Mouse (Mus musculus): ENCODE measurements around the gene Lrig2.
A peak's percentile ranks its signal among the peaks of the same experiment; 100 is the strongest.

The Lrig2 gene

DNA sequence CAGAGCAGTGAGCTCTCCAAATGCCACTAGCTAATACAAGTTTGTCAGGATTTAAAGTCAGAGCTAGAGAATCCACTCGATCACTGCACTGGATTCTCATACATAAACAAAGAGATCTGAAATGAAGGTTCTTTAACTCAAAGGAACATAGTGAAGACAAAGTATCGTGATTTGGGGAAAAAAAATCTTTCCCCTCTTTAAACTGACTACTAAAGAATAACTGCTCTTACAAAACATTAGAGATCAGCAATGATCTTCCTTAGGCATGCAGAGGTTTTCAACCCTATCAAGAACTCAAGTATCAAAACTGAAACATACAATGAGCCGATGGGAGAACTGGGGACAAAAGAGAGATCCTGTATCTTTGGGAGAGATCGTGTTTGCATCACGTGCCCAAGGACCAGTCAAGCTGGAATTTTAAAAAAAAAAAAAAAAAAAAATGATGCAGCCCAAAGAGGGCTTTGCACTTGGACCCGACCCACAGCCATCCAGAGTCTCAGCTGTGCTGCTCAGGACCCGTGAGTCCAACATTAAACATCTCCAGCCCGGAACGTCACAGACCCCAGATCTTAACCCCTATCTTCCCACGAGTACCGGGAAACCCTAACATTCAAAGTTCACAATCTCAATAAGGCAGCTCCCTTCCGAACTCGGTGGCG is 818 bp downstream of the Lrig2 start:
- DNase-seq (ENCODE audit: low spot score) = no peak

DNA sequence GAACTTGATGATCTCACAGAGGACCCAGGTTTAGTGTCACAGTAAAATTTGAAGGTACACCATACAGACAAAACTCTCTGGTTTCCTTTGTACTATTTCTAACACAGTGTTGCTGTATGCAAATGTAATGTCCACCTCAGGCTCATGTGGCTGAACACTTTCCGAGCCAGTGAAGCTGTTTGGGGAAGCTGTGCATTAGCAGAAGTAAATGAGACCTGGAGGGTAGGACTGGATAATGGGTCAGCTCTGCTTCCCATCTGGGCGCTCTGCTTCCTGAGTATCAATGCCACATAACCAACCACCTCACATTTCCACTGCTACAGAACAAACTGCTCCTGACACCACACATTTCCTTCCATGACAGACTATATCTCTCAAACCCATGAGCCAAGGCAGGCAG is 10.1 kb downstream of the Lrig2 start:
- DNase-seq (ENCODE audit: low spot score) = no peak

DNA sequence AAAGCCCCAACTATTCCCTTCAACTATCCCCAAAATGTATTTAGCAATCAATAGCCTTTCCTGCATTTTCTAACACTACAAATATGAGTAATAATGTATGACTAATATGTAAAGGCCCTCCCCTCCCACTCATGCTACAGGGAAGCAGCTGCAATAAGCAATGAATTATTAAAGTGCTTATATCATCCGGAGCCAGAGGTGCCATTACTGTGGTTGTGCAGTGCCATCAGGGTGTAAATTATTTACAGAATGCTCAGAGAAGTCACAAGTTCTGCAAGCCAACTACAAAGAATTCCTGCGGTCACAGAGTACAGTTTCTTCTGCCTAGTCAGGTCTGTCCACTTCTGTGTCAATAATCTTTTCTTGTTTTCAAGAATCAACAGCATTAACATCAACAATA is 10.8 kb downstream of the Lrig2 start:
- DNase-seq (ENCODE audit: low spot score) = no peak

DNA sequence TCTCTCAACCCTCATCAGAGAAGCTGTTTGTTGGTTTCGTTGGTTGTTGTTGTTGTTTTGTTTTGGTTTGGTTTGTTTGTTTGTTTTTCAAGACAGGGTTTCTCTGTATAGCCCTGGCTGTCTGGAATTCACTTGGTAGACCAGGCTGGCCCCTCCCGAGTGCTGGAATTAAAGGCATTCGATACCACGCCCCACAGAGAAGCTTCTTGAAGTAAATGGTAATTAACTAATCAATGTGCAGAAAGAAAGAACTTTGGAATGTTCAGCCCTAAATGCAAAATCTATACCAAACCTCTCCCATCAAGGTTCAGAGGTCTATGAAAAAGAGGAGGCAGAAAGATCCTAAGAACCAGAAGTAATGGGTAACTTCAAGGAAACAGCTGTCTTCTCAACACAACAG is 15.5 kb downstream of the Lrig2 start:
- DNase-seq (ENCODE audit: low spot score) = no peak

DNA sequence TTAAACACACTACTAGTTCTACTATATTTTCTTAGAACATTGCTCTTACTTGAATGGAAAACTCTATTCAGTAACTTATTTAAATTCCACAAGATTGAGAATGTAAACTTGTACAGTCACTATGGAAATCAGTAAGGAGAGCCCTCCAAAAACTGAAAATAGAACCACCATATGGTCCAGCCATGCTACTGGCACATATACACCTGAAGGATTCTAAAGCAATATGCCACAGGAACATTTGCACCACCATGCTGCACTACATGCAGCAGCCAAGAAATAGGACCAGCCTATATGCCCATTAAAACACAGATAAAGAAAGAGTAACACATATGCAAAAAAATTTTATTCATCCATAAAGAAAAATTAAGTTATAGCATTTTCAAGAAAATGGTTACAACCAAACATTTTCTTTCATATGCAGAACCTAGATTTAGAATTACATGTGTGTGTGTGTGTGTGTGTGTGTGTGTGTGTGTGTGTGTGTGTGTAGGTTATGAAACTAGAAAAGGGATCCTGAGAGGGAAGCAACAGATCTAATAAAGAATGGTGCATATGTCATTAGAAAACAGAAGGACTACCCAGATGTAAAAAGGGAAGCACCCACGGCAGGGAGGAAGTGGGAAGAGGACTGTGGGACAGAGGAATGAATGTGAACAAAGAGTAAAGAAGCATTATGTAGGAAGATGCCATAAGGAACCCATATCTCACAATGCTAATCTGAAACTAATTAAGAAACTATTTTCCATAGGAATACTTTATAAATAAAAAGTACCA is 30.6 kb downstream of the Lrig2 start:
- no peak for DNase-seq (ENCODE audit: low spot score)

DNA sequence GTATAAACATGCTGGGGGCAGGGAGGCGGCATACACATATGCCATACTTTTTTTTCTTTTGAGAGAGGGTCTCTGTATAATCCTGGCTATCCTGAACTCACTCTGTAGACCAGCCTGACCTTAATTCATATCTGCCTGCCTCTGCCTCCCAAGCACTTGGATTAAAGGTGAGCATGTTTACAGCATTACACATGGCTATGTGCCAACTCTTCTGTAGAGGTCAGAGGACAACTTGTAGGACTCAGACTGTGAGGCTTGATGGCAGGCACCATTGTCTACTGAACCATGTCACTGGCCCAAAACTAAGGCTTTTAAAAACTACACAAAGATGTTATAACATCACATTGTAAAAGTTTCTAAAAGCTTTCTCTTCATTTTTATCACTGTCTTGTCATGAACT is 33.7 kb downstream of the Lrig2 start:
- no peak for DNase-seq (ENCODE audit: low spot score)

- no peak for DNase-seq (ENCODE audit: low spot score)
Observed at GRCm38 (mm10) chr3:104469421-104469820, 42.3 kb downstream of the Lrig2 start.

GRCm38 (mm10) chr3:104461226-104461625 is 50.5 kb downstream of the Lrig2 start:
- no peak for DNase-seq (ENCODE audit: low spot score)

- DNase-seq (ENCODE audit: low spot score) = no peak
Observed at GRCm38 (mm10) chr3:104458588-104458987, 53.1 kb downstream of the Lrig2 start.

- no peak for DNase-seq (ENCODE audit: low spot score)
Observed at GRCm38 (mm10) chr3:104455506-104456275, 56.0 kb downstream of the Lrig2 start.

DNA sequence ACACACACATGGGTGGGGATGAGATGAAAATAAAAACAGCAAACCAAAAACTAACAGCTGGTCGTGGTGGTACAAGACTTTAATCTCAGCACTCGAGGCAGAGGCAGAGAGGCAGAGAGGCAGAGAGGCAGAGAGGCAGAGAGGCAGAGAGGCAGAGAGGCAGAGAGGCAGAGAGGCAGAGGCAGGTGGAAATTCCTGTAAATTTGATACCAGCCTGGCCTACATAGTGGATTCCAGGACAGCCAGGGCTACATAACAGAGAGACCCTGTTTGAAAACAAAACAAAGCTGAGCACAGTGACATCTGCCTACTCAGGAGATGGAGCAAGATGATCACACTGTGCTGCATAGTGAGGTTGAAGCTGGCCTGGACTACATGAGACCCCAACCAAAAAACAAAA is 64.5 kb downstream of the Lrig2 start:
- no peak for DNase-seq (ENCODE audit: low spot score)

GRCm38 (mm10) chr3:104446689-104447088 is 65.0 kb downstream of the Lrig2 start:
- no peak for DNase-seq (ENCODE audit: low spot score)

DNA sequence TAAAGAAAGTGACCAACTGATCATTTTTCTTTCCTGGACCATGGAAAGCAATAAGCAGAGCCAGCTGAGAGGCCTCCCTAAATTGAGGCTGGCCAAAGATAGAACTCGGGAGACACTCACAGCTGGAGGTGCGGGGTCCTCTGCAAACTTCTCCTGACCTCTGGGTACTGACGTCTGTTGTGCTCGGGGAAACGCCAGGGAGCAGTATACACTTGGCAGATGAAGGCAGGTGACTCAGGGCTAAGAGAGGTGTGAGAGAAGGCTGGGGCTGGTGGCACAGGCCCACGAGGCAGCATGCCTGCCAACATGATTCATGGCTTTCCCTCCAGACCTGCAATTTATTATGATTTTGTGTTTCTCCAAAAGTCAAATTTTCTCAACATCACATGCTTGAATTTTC is 66.1 kb downstream of the Lrig2 start:
- no peak for DNase-seq (ENCODE audit: low spot score)

DNA sequence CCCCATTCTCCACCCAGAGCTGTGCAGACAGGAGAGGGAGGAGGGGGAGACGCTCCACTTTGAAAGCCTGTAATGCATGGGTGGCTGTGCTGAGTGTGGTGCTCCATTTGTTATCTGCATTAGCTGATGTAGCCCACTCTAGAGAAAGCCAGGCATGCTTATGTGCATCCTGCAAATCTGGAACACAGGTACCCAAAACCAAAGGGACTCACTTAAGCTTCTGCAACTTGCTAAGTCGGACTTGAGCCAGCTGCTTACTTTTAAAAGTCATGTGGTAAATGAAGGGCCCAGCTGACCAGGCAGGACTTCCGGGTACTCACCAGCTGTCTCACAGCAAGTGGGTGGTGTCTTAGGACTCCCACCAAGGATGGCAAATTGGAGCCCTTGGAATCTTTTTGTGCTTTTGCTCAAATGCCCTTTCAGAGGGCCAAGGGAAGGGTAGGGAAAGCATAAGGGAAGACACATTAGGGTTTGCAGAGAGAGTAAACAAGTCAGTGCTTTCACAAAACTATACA is 66.7 kb downstream of the Lrig2 start:
- no peak for DNase-seq (ENCODE audit: low spot score)

- no peak for DNase-seq (ENCODE audit: low spot score)
Observed at GRCm38 (mm10) chr3:104444082-104444481, 67.6 kb downstream of the Lrig2 start.

DNA sequence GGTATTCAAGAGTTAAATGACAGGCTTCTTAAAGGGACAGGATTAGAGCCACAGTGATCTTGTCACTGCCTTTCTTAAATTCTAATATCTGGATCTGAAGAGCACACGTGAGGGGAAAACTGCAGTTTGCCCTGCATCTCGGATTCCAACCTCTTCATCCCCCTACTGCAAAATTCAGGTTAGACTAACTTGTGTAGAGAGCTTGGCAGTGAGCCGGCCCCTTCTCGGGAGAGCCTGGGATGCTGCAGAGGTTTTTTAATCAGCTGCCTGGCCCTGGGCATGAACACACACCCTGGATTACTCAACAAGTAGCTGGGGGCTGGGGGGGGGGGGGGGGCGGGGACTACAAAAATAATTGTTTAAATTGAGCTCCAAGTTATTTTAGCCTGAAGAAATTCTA is 69.4 kb downstream of the Lrig2 start:
- no peak for DNase-seq (ENCODE audit: low spot score)

DNA sequence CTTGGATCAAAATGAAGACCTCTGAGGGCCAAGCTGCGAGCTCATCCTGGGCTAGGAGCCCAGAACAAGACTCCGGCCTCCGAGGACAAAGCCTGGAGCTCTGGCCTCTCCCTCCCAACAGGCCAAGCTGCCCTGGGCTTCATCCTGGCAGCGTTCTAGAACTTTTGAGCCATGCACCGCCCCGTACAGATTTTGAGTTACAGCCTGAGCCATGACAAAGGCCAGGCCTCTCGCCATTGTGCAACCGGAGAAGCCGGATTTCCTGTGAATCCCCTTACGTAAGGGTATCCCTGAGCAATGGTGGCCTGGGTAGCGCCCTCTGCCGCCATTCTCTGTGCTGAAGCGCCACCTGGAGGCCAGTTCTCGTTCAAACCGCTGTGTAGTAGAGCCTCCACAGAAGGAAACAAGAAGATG is 69.8 kb downstream of the Lrig2 start:
- peak; percentile 50 for DNase-seq (ENCODE audit: low spot score)

- no peak for DNase-seq (ENCODE audit: low spot score)
Observed at GRCm38 (mm10) chr3:104441435-104441834, 70.3 kb downstream of the Lrig2 start.

GRCm38 (mm10) chr3:104438777-104439176 is 72.9 kb downstream of the Lrig2 start:
- DNase-seq (ENCODE audit: low spot score) = no peak

DNA sequence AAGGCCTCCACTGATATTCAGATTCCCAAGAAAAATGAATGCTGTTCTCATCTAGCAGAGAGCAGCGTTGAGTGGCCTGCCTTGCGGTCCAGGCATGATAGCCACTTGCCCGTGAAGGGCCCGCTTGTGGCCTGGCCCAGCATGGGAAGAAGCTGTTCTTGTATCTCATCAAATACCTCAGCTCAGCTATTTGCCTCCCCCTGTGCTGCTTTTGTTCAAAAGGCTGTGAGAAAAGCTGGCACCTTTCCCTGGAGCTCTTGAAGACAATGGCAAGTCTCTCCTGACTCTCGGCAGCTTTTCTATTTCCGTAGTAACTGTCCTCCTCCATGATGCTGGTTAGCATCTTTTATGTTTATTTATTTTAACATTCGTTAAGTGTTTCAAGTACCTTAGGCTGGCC is 74.1 kb downstream of the Lrig2 start:
- no peak for DNase-seq (ENCODE audit: low spot score)

GRCm38 (mm10) chr3:104435947-104436346 is 75.8 kb downstream of the Lrig2 start:
- no peak for DNase-seq (ENCODE audit: low spot score)

- no peak for DNase-seq (ENCODE audit: low spot score)
Observed at GRCm38 (mm10) chr3:104434246-104434696, 77.4 kb downstream of the Lrig2 start.

GRCm38 (mm10) chr3:104432651-104433050 is 79.1 kb downstream of the Lrig2 start:
- DNase-seq (ENCODE audit: low spot score) = no peak
